Mouse (Mus musculus): ENCODE data around the gene Krtap24-1. TPM values are rescaled to one million over a fixed set of nuclear protein-coding genes. Genes with fewer than 3 reads are reported as not detected.
A peak's percentile ranks its signal among the peaks of the same experiment; 100 is the strongest.

Krtap24-1 gene
- total RNA-seq, 2 experiments from 2014 or later: not detected

GRCm38 (mm10) chr16:88600303-88600702 lies 11.8 kb downstream of the Krtap24-1 start:
- TF ChIP-seq CTCF (IDR thresholded peaks at IDR 0.05): no peak
- Histone ChIP-seq H3K27ac (no peak overlapping the region), H3K4me3 (no peak overlapping the region)
- intact Hi-C loops (cut with DNase I): no loop called here
- DNase-seq: no peak

- H3K4me3 ChIP-seq: no peak overlapping the region
Measured at GRCm38 (mm10) chr16:88599504-88600237, 12.4 kb downstream of the Krtap24-1 start.

DNA sequence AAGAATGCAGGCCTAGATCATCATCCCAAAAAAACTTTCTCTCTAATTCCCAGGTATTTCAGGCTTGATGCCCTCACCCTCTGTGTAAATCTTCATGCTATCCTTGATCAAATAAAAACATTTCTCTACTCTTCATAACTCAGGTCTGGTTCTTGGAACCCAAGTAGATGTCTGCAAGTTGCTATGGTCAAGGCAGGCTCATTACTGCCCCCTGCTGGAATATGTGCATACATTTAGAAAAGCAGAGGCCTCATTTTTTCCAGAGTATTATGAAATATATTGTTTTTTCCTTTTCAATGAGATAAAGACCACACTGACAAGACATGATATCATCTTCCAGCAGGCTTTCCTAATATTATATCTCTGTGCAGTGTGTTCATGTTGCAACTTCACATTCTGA lies 19.3 kb downstream of the Krtap24-1 start:
- intact Hi-C loops (cut with DNase I): loop anchor here (5.0 kb wide), 1 partner anchor 200 kb away; no protein-coding TSS in a partner anchor
- no peak overlapping the region for H3K27ac ChIP-seq
- TF ChIP-seq CTCF (IDR thresholded peaks at IDR 0.05): peak; percentile 62
- H3K4me3 ChIP-seq: no peak overlapping the region
- DNase-seq: peak; percentile 21

More at GRCm38 (mm10) chr16:88599504-88600237, 12.4 kb downstream of the Krtap24-1 start:
- intact Hi-C loops (cut with DNase I): no loop called here
- no peak for DNase-seq
- TF ChIP-seq CTCF (IDR thresholded peaks at IDR 0.05): no peak
- H3K27ac ChIP-seq: no peak overlapping the region

GRCm38 (mm10) chr16:88583338-88583737 lies 28.7 kb downstream of the Krtap24-1 start:
- intact Hi-C loops (cut with DNase I): no loop called here
- H3K4me3 ChIP-seq: no peak overlapping the region
- H3K27ac ChIP-seq: no peak overlapping the region
- DNase-seq: no peak
- TF ChIP-seq CTCF (IDR thresholded peaks at IDR 0.05): no peak

DNA sequence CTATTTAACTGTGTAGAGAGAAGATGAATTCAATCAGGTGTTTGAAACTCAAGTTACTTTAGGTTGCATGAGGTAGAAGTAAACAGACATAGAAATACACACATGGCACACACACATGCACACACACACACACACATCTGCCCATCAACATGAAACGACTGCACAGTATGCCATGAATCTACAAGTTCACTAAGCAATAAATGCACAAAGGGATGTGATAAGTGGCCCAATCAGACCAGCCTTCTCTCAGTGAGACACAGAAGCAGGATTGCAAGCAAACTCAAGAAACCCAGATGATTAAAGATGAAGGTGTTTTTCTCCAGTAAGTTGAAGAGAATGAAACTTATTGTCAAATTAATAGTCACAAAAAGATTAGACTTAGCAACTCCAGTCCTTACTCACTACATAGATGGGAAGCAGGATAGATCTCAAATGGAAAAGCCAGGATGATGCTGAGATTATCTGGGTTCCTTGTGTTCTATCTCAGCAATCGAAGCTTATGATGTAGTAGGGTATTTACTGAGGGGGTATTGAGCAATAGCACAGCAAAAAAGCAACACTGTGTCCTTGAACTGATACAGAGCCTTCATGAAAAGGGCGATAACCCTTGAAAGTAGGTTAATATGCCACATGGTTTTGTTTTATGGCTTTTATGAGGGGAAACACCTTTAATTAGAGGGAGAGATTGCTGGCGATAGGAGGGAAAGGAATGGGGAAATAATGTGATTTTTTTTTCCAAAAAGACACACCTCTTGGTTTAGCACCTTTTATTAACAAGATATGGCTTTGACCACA lies 36.0 kb downstream of the Krtap24-1 start:
- intact Hi-C loops (cut with DNase I): no loop called here
- H3K4me3 ChIP-seq: no peak overlapping the region
- no peak overlapping the region for H3K27ac ChIP-seq
- no peak for TF ChIP-seq CTCF (IDR thresholded peaks at IDR 0.05)
- DNase-seq: no peak

DNA sequence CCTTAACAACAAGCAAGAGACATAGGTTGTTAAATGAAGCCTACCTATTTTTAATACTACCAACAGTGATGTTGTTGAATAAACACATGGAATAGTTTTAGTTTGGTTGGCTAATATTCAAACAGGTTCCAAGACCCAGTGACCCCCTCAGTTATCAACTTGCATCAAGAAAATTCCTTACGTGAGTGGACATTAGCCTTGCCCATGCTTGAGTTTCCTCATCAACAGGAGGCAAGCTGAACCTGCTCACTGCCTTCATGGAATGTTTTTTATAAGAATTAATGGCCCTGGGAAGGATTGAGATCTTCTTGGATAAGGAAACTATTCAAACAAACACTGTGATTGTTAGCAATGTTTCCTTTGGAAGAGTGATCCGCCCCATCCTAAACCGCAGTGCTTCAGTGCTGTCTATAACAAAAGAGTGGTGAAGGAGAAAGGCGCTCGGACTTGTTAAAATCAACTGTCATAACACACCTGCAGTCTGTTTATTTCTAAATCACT lies 39.1 kb downstream of the Krtap24-1 start:
- intact Hi-C loops (cut with DNase I): no loop called here
- Histone ChIP-seq H3K27ac (no peak overlapping the region), H3K4me3 (no peak overlapping the region)
- TF ChIP-seq CTCF (IDR thresholded peaks at IDR 0.05): no peak
- no peak for DNase-seq

DNA sequence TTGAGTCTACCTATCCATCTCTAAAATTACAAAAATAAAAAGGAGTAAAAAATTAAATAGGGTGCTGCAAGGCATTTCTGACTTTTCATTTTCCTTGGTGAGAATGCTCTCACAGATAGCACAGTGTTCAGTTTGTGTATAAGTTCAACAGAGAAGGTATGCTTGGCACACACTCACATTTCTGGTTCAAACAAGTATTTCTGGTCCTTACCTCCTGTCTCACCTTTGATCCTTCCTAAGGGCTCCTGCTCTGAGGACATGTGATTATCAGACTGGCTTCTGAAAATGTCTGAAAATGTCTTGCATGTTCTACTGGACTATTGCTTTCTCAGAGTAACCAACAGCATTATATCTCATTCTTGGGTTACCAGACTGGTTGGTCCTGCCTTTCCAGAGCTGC lies 41.9 kb downstream of the Krtap24-1 start:
- intact Hi-C loops (cut with DNase I): no loop called here
- no peak overlapping the region for H3K4me3 ChIP-seq
- no peak for TF ChIP-seq CTCF (IDR thresholded peaks at IDR 0.05)
- no peak overlapping the region for H3K27ac ChIP-seq
- no peak for DNase-seq

DNA sequence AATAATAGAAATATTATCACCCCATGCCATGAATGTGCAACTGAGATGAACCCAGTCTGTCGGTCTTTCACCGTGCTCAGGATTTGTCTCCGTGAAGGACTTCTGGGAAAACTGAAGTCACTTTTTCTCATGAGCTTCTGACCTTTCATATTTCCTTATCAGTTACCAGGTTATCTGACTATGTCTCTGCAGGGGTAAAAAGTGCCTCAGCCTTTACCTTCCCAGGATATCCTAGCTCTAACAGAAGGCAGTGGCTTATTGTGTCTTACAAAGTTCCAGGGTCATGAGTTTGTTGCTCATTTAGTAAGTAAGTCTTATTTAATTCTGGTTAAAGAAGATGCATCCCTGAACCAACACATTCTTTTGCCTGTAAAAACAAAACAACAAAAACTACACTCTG lies 42.3 kb downstream of the Krtap24-1 start:
- no peak overlapping the region for H3K4me3 ChIP-seq
- no peak overlapping the region for H3K27ac ChIP-seq
- intact Hi-C loops (cut with DNase I): no loop called here
- no peak for TF ChIP-seq CTCF (IDR thresholded peaks at IDR 0.05)
- no peak for DNase-seq

- Histone ChIP-seq H3K27ac (no peak overlapping the region), H3K4me3 (no peak overlapping the region)
- no peak for DNase-seq
- no peak for TF ChIP-seq CTCF (IDR thresholded peaks at IDR 0.05)
- intact Hi-C loops (cut with DNase I): no loop called here
Measured at GRCm38 (mm10) chr16:88569096-88569495, 43.0 kb downstream of the Krtap24-1 start.

DNA sequence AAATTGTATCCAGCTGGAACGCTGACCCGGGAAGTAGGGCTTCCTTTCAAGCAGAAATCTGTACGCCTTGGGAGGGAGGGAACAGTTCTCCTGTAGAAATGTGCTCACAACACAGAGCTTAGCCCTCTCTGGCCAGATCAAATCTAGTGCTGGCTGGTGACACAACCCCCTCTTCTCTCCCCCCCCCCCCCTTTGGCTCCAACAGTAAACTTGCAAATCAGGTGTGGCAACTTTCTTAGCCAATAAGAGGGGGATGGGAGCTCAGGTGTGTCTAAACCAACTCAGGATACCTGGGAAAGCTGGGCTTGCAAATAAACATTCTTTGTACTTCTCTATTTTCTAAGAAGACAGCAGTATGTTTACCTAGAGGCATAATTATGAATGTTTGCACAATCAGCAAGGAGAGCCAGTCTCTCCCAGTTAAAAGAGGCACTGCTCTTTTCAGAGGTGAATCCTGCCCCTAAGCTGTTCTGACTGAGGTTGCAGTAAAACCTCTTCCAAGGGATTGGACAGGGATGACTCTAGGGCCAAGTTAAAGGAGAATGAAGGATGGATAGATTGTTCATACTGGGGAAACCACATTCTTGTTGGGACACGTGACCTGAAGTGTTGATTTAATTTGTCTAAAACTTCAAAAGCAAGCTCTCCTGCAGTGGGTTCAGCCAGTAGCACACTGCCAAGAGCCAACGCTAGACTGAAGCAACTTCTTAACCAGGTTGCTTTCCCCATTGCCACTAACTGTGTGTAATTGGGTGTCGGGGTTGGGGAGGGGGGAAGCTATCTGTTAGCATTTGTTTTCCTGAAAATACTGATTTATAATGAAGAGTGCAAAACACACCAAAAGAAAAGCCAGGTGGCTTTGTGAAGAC lies 48.8 kb downstream of the Krtap24-1 start, which contains the start of gene Cldn8:
Cldn8 (minus strand) TSS at position 139 of the 869 bp plus-strand sequence.
- no peak for TF ChIP-seq CTCF (IDR thresholded peaks at IDR 0.05)

GRCm38 (mm10) chr16:88561617-88562164 lies 50.4 kb downstream of the Krtap24-1 start:
- intact Hi-C loops (cut with DNase I): no loop called here
- no peak overlapping the region for H3K4me3 ChIP-seq
- no peak for DNase-seq

More for the DNA sequence above, 48.8 kb downstream of the Krtap24-1 start, which contains the start of gene Cldn8:
- no peak within 1 kb of the TSS for H3K4me3 ChIP-seq
- intact Hi-C loops (cut with DNase I): no loop called here
- no peak for DNase-seq
- H3K27ac ChIP-seq: no peak within 1 kb of the TSS

More at GRCm38 (mm10) chr16:88561617-88562164, 50.4 kb downstream of the Krtap24-1 start:
- H3K27ac ChIP-seq: no peak overlapping the region
- no peak for TF ChIP-seq CTCF (IDR thresholded peaks at IDR 0.05)

Other genes with a start within 250 kb of the Krtap24-1 start
- not detected for gene Cldn17, start 105.3 kb downstream of the Krtap24-1 start, total RNA-seq (2021)
- not detected for gene Cldn8, start 49.1 kb downstream of the Krtap24-1 start, total RNA-seq (2021)
- not detected for gene 2310079G19Rik, start 15.4 kb upstream of the Krtap24-1 start, total RNA-seq (2021)
- not detected for gene Krtap26-1, start 35.5 kb upstream of the Krtap24-1 start, total RNA-seq (2021)
- not detected for gene Krtap27-1, start 59.4 kb upstream of the Krtap24-1 start, total RNA-seq (2021)
- not detected for gene 2310061N02Rik, start 95.7 kb upstream of the Krtap24-1 start, total RNA-seq (2021)
- not detected for gene Krtap13-1, start 116.6 kb upstream of the Krtap24-1 start, total RNA-seq (2021)
- gene Krtap13, start 139.4 kb upstream of the Krtap24-1 start, total RNA-seq (2021): not detected
- not detected for gene 2310034C09Rik, start 146.6 kb upstream of the Krtap24-1 start, total RNA-seq (2021)
- not detected for gene 2310057N15Rik, start 161.9 kb upstream of the Krtap24-1 start, total RNA-seq (2021)
- not detected for gene Gm5965, start 165.6 kb upstream of the Krtap24-1 start, total RNA-seq (2021)
- gene Gm20741, start 199.9 kb upstream of the Krtap24-1 start, total RNA-seq (2021): not detected
- not detected for gene Krtap15, start 207.9 kb upstream of the Krtap24-1 start, total RNA-seq (2021)
- not detected for gene Krtap14, start 213.9 kb upstream of the Krtap24-1 start, total RNA-seq (2021)

Measured in gastrocnemius, adult 2 months (tissue).